Mouse (Mus musculus): ENCODE measurements around the gene Sh3d19. TPM values are rescaled to one million over a fixed set of nuclear protein-coding genes. Genes with fewer than 3 reads are reported as not detected.
A peak's percentile ranks its signal among the peaks of the same experiment; 100 is the strongest.

Sh3d19 gene
- polyA plus RNA-seq, 1 experiment from 2014 or later: 15.6 TPM

GRCm38 (mm10) chr3:86136936-86137574 lies 166.1 kb downstream of the Sh3d19 start:
- Histone ChIP-seq H3K27ac (no peak overlapping the region), H3K9ac (no peak overlapping the region), H3K9me3 (no peaks in the 10 kb centered on the region), H3K4me1 (peaks cover 13% of the 10 kb centered on the region), H3K27me3 (replicated peaks) (no peaks in the 10 kb centered on the region), H3K4me2 (no peak overlapping the region), H3K36me3 (replicated peaks) (peaks cover 37% of the 10 kb centered on the region), H3K4me3 (no peak overlapping the region)
- 93% methylated on average over 6 of the region's 6 CpGs for WGBS
- no peak for ATAC-seq (replicated peaks)

- Histone ChIP-seq H3K9me3 (no peaks in the 10 kb centered on the region), H3K4me2 (no peak overlapping the region), H3K27ac (no peak overlapping the region), H3K36me3 (replicated peaks) (peaks cover 37% of the 10 kb centered on the region), H3K4me3 (no peak overlapping the region), H3K27me3 (replicated peaks) (no peaks in the 10 kb centered on the region), H3K9ac (no peak overlapping the region), H3K4me1 (peaks cover 20% of the 10 kb centered on the region)
- ATAC-seq (replicated peaks): no peak
- WGBS: 87% methylated on average over 4 of the region's 4 CpGs
Measured at GRCm38 (mm10) chr3:86139660-86140059, 168.8 kb downstream of the Sh3d19 start.

DNA sequence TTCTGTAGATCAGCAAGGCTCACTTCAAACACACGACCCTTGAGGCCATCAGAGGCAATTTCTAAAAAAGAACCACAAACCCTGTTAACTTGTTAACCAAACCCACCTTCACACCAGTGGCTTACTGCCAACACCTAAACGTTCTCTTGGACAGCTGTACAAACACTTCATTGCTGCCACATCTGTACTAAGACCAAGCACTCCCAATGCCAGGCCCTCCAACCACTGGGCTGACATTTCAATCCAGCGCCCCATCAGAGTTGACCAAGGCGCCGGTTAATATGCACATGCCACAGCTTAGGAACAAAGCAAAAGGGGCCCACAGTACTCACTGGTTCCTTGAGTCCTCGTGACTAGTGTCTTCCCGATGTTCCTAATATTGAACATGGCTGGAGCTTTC lies 170.5 kb downstream of the Sh3d19 start:
- H3K4me3 ChIP-seq: peak overlapping the region; percentile 62
- H3K9me3 ChIP-seq: no peaks in the 10 kb centered on the region
- H3K9ac ChIP-seq: peak overlapping the region; percentile 83
- 13% methylated on average over 7 of the region's 7 CpGs for WGBS
- H3K4me1 ChIP-seq: peaks cover 20% of the 10 kb centered on the region
- no peak overlapping the region for H3K27ac ChIP-seq
- ATAC-seq (replicated peaks): no peak
- H3K27me3 ChIP-seq (replicated peaks): no peaks in the 10 kb centered on the region
- H3K4me2 ChIP-seq: peak overlapping the region; percentile 68
- peaks cover 29% of the 10 kb centered on the region; the same call in 1 of the 2 replicates for H3K36me3 ChIP-seq (replicated peaks)

- peak overlapping the region; percentile 62 for H3K4me3 ChIP-seq
- H3K4me1 ChIP-seq: peaks cover 20% of the 10 kb centered on the region
- WGBS: under 1% methylated on average over 18 of the region's 18 CpGs
- no peaks in the 10 kb centered on the region for H3K27me3 ChIP-seq (replicated peaks)
- peak overlapping the region; percentile 83 for H3K9ac ChIP-seq
- ATAC-seq (replicated peaks): peak; percentile 59
- peak overlapping the region; percentile 90 for H3K27ac ChIP-seq
- H3K4me2 ChIP-seq: peak overlapping the region; percentile 68
- H3K36me3 ChIP-seq (replicated peaks): peaks cover 27% of the 10 kb centered on the region; the same call in 1 of the 2 replicates
- H3K9me3 ChIP-seq: no peaks in the 10 kb centered on the region
Measured at GRCm38 (mm10) chr3:86141886-86142262, 171.0 kb downstream of the Sh3d19 start.

GRCm38 (mm10) chr3:86142263-86142933 lies 171.5 kb downstream of the Sh3d19 start, which contains the start of gene Rps3a1:
TSS of gene Rps3a1 (minus strand) at chr3:86142702.
- Histone ChIP-seq H3K4me3 (peak within 1 kb of the TSS; percentile 62), H3K9me3 (no peaks in the 10 kb centered on the region), H3K36me3 (replicated peaks) (peaks cover 25% of the 10 kb centered on the region; the same call in 1 of the 2 replicates), H3K4me2 (peak within 1 kb of the TSS; percentile 68), H3K27ac (peak within 1 kb of the TSS; percentile 90), H3K9ac (peak within 1 kb of the TSS; percentile 83), H3K27me3 (replicated peaks) (no peaks in the 10 kb centered on the region), H3K4me1 (peaks cover 20% of the 10 kb centered on the region)
- 0% methylated on average over 71 of the region's 77 CpGs for WGBS
- ATAC-seq (replicated peaks): peak; percentile 97

DNA sequence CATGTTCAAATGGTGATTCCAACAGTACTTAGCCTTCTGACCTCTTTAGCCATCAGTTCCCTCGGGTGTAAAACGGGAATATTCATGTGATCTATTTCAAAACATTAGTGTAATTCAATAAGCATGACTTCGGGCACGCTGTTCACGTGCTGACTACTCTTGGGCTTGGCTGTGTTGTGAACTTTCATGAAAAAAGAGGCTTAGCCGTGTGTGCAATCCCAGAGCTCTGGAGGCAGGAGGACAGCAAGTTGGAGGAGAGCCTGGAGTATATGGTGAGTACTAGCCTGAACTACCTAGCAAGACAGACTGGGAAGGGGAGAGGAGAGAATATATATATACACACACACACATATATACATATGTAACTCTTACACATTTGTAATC lies 172.0 kb downstream of the Sh3d19 start:
- no peak overlapping the region for H3K27ac ChIP-seq
- no peaks in the 10 kb centered on the region for H3K27me3 ChIP-seq (replicated peaks)
- WGBS: 43% methylated on average over 6 of the region's 6 CpGs
- H3K4me3 ChIP-seq: peak overlapping the region; percentile 62
- peaks cover 20% of the 10 kb centered on the region for H3K4me1 ChIP-seq
- H3K4me2 ChIP-seq: peak overlapping the region; percentile 44
- H3K36me3 ChIP-seq (replicated peaks): peaks cover 21% of the 10 kb centered on the region; the same call in 1 of the 2 replicates
- peak; percentile 32 for ATAC-seq (replicated peaks)
- H3K9ac ChIP-seq: peak overlapping the region; percentile 23; the same call in 1 of the 2 replicates
- H3K9me3 ChIP-seq: no peaks in the 10 kb centered on the region

GRCm38 (mm10) chr3:86143343-86143742 lies 172.4 kb downstream of the Sh3d19 start:
- peak; percentile 1; the same call in 1 of the 2 replicates for ATAC-seq (replicated peaks)
- Histone ChIP-seq H3K27me3 (replicated peaks) (no peaks in the 10 kb centered on the region), H3K36me3 (replicated peaks) (peaks cover 17% of the 10 kb centered on the region; the same call in 1 of the 2 replicates), H3K9me3 (no peaks in the 10 kb centered on the region), H3K4me1 (peaks cover 20% of the 10 kb centered on the region), H3K4me3 (no peak overlapping the region), H3K27ac (no peak overlapping the region), H3K9ac (no peak overlapping the region), H3K4me2 (no peak overlapping the region)
- WGBS: 87% methylated on average over 6 of the region's 6 CpGs

DNA sequence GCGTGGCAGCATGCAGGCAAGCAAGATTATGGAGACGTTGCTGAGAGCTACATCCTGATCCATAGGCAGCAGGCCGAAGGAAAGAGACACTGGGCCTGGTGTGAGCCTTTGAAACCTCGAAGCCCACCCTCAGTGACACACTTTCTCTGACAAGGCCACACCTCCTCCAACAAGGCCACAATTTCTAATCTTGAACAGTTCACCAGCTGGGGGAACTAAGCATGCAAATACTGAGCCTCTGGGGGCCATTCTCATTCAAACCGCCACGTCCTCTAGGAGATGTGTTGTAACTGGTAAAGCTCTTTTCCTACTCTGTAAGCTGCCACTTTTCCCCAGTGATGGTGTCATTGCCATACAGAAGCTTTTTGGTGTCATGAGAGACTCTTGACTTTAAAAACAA lies 178.2 kb downstream of the Sh3d19 start:
- Histone ChIP-seq H3K4me1 (no peaks in the 10 kb centered on the region), H3K9me3 (no peaks in the 10 kb centered on the region), H3K27me3 (replicated peaks) (no peaks in the 10 kb centered on the region), H3K4me3 (no peak overlapping the region), H3K27ac (no peak overlapping the region), H3K36me3 (replicated peaks) (no peaks in the 10 kb centered on the region), H3K4me2 (no peak overlapping the region), H3K9ac (no peak overlapping the region)
- WGBS: 64% methylated on average over 6 of the region's 6 CpGs
- ATAC-seq (replicated peaks): no peak

DNA sequence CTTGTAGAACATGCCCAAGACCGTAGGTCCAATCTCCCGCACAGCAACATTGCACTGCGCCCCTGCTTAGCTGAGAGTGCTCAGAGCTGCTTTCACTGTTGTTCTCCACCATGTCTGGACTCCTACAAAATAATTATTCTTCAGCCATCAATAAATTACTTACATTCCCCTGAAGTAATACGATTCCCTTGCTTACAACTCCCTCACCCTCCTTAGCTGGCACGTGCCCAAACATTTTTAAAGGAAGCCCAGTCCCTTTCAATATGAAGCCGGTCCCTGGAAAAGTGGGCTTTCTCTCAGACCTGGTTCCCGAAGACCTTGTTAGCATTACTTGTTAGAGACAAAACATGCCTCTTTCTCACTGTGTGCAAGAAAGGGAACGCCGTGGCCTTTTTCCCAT lies 178.6 kb downstream of the Sh3d19 start:
- H3K36me3 ChIP-seq (replicated peaks): no peaks in the 10 kb centered on the region
- WGBS: 70% methylated on average over 9 of the region's 9 CpGs
- no peak overlapping the region for H3K4me3 ChIP-seq
- no peaks in the 10 kb centered on the region for H3K4me1 ChIP-seq
- H3K9me3 ChIP-seq: no peaks in the 10 kb centered on the region
- H3K4me2 ChIP-seq: no peak overlapping the region
- H3K27me3 ChIP-seq (replicated peaks): no peaks in the 10 kb centered on the region
- no peak for ATAC-seq (replicated peaks)
- H3K27ac ChIP-seq: no peak overlapping the region
- H3K9ac ChIP-seq: no peak overlapping the region

- H3K36me3 ChIP-seq (replicated peaks): no peaks in the 10 kb centered on the region
- 72% methylated on average over 8 of the region's 8 CpGs for WGBS
- no peak for ATAC-seq (replicated peaks)
- no peak overlapping the region for H3K4me2 ChIP-seq
- H3K9ac ChIP-seq: no peak overlapping the region
- H3K4me1 ChIP-seq: no peaks in the 10 kb centered on the region
- H3K9me3 ChIP-seq: no peaks in the 10 kb centered on the region
- no peak overlapping the region for H3K4me3 ChIP-seq
- no peak overlapping the region for H3K27ac ChIP-seq
- H3K27me3 ChIP-seq (replicated peaks): no peaks in the 10 kb centered on the region
Measured at GRCm38 (mm10) chr3:86168841-86169425, 198.0 kb downstream of the Sh3d19 start.

DNA sequence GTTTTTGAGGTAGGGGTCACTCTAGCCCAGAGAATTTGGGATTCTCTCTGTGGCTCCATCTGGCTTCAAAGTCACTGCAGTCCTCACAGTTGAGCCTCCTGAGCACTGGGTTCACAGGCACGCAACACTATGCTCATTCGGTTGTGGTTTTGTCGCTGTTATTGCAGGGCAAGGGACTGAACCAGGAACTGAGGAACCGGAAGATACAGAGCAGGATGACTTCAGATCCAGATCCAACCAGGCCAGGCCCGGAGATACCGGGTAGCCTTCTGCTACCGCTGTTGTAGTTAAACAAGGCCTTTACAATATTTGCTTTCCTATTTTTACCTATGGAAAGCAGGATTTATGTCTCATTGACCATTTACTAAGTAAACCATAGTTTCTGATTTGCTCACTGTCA lies 208.8 kb downstream of the Sh3d19 start:
- Histone ChIP-seq H3K9me3 (no peaks in the 10 kb centered on the region), H3K36me3 (replicated peaks) (no peaks in the 10 kb centered on the region), H3K27me3 (replicated peaks) (no peaks in the 10 kb centered on the region), H3K27ac (no peak overlapping the region), H3K4me3 (no peak overlapping the region), H3K4me1 (no peaks in the 10 kb centered on the region), H3K4me2 (no peak overlapping the region), H3K9ac (no peak overlapping the region)
- no peak for ATAC-seq (replicated peaks)
- 89% methylated on average over 7 of the region's 7 CpGs for WGBS

Measured in midbrain, embryonic 15.5 days (tissue).